Mouse (Mus musculus): ENCODE measurements around the gene Pum3. TPM values are rescaled to one million over a fixed set of nuclear protein-coding genes. Genes with fewer than 3 reads are reported as not detected.
"Not testable (repeated sequence)": the region's sequence is repeated elsewhere in the genome, so short reads cannot be mapped to it uniquely, and the experiment has no call there.

Pum3 gene
- polyA plus RNA-seq, 1 experiment from 2014 or later: 85.7 TPM

GRCm38 (mm10) chr19:27389566-27389965 is 40.1 kb downstream of the Pum3 start:
- H3K4me2 ChIP-seq; H3K4me1 ChIP-seq; H3K4me3 ChIP-seq (replicated peaks); ATAC-seq (ENCODE audit: low FRiP score); H3K9me3 ChIP-seq; H3K9ac ChIP-seq; H3K27ac ChIP-seq; H3K27me3 ChIP-seq: not testable (repeated sequence)
- WGBS: 96% methylated on average over 4 of the region's 4 CpGs
- peaks cover 79% of the 10 kb centered on the region for H3K36me3 ChIP-seq (replicated peaks)

- peaks cover 50% of the 10 kb centered on the region for H3K36me3 ChIP-seq (replicated peaks)
- H3K9me3 ChIP-seq: no peaks in the 10 kb centered on the region
- ATAC-seq (ENCODE audit: low FRiP score): no peak
- no peak overlapping the region for H3K9ac ChIP-seq
- H3K4me2 ChIP-seq: no peak overlapping the region
- H3K27ac ChIP-seq: no peak overlapping the region
- no peaks in the 10 kb centered on the region for H3K4me1 ChIP-seq
- H3K27me3 ChIP-seq: no peaks in the 10 kb centered on the region
- no peak overlapping the region for H3K4me3 ChIP-seq (replicated peaks)
These were observed 44.3 kb downstream of the Pum3 start for GRCm38 (mm10) chr19:27385304-27385703.

- Histone ChIP-seq H3K4me3 (replicated peaks) (no peak overlapping the region), H3K36me3 (replicated peaks) (peaks cover 31% of the 10 kb centered on the region), H3K9ac (no peak overlapping the region), H3K27ac (no peak overlapping the region), H3K27me3 (no peaks in the 10 kb centered on the region), H3K4me1 (no peaks in the 10 kb centered on the region), H3K4me2 (no peak overlapping the region), H3K9me3 (no peaks in the 10 kb centered on the region)
- WGBS: 91% methylated on average over 5 of the region's 5 CpGs
- no peak for ATAC-seq (ENCODE audit: low FRiP score)
These were observed 46.4 kb downstream of the Pum3 start for GRCm38 (mm10) chr19:27383266-27383665.

- H3K9me3 ChIP-seq: no peaks in the 10 kb centered on the region
- no peak overlapping the region for H3K4me3 ChIP-seq (replicated peaks)
- no peak overlapping the region for H3K27ac ChIP-seq
- no peak for ATAC-seq (ENCODE audit: low FRiP score)
- H3K36me3 ChIP-seq (replicated peaks): peaks cover 20% of the 10 kb centered on the region
- no peaks in the 10 kb centered on the region for H3K4me1 ChIP-seq
- no peak overlapping the region for H3K9ac ChIP-seq
- no peaks in the 10 kb centered on the region for H3K27me3 ChIP-seq
- no peak overlapping the region for H3K4me2 ChIP-seq
- 92% methylated on average over 1 of the region's 1 CpGs for WGBS
These were observed 47.5 kb downstream of the Pum3 start for GRCm38 (mm10) chr19:27382131-27382530.

- H3K36me3 ChIP-seq (replicated peaks): no peaks in the 10 kb centered on the region; the same call in 1 of the 2 replicates
- no peak overlapping the region for H3K4me3 ChIP-seq (replicated peaks)
- ATAC-seq (ENCODE audit: low FRiP score): no peak
- no peaks in the 10 kb centered on the region for H3K9me3 ChIP-seq
- no peak overlapping the region for H3K27ac ChIP-seq
- H3K27me3 ChIP-seq: no peaks in the 10 kb centered on the region
- H3K4me1 ChIP-seq: no peaks in the 10 kb centered on the region
- 85% methylated on average over 2 of the region's 2 CpGs for WGBS
- no peak overlapping the region for H3K9ac ChIP-seq
- no peak overlapping the region for H3K4me2 ChIP-seq
These were observed 49.8 kb downstream of the Pum3 start for GRCm38 (mm10) chr19:27379712-27380401.

GRCm38 (mm10) chr19:27370784-27371183 is 58.8 kb downstream of the Pum3 start:
- H3K4me1 ChIP-seq: peaks cover 3% of the 10 kb centered on the region; the same call in 1 of the 2 replicates
- H3K27ac ChIP-seq: no peak overlapping the region
- H3K9me3 ChIP-seq: no peaks in the 10 kb centered on the region
- H3K36me3 ChIP-seq (replicated peaks): no peaks in the 10 kb centered on the region
- no peak for ATAC-seq (ENCODE audit: low FRiP score)
- 88% methylated on average over 2 of the region's 2 CpGs for WGBS
- H3K27me3 ChIP-seq: no peaks in the 10 kb centered on the region
- H3K4me2 ChIP-seq: no peak overlapping the region
- no peak overlapping the region for H3K9ac ChIP-seq
- no peak overlapping the region for H3K4me3 ChIP-seq (replicated peaks)

DNA sequence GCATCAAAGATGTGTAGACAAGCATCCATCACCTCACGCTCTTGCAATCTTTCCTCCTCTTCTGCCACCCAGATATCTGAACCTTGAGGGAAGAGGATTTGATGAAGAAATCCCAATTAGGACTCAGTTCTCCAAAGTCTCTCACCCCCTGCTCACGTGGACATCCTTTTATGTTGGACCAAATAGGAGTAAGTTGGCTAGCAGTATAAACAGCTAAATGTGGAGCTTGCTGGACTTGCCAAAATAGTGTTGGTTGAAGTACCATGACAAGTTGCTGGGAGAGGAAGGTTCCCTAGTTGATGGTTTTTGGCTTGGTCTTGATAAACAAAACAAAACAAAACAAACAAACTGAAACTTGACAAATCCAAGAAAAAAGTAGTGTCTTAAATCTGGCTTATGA is 59.5 kb downstream of the Pum3 start:
- WGBS: 89% methylated on average over 2 of the region's 2 CpGs
- no peak for ATAC-seq (ENCODE audit: low FRiP score)

DNA sequence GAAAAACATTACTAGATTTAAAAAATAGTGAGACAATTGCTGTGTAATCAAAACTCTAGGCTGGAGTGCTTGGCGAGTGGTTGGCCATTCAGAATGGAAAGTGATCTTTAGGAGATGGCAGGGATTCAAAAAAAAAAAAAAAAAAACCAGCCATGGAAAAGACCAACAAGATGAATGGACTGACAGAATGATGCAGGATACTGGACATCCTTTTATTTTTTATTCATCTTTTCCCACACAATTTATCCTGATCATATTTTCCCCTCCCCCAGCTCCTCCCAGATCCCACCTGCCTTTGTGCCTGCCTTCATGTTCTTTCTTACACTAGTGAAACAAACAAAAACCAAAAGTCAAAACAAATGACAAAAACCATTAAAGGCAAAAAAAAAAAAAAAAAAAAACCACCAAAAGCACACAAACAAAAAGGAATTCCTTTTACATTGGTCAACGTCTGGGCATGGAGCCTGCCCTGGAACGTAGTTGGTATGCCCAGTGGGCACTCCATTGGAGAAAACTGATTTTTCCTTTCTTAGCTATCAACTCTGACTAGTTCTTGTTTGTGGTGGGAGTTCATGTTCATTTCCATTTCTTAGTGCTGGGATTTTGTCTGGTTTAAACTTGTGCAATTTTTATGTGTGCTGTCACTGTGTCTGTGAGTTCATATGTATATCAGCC is 60.0 kb downstream of the Pum3 start:
- Histone ChIP-seq H3K27me3 (no peaks in the 10 kb centered on the region), H3K9ac (no peak overlapping the region), H3K4me2 (no peak overlapping the region), H3K27ac (no peak overlapping the region), H3K36me3 (replicated peaks) (no peaks in the 10 kb centered on the region), H3K4me3 (replicated peaks) (no peak overlapping the region), H3K4me1 (peaks cover 5% of the 10 kb centered on the region), H3K9me3 (no peaks in the 10 kb centered on the region)
- WGBS: 79% methylated on average over 3 of the region's 3 CpGs
- no peak for ATAC-seq (ENCODE audit: low FRiP score)

More for the DNA sequence above, 59.5 kb downstream of the Pum3 start:
- no peak overlapping the region for H3K27ac ChIP-seq
- no peaks in the 10 kb centered on the region for H3K27me3 ChIP-seq
- H3K4me3 ChIP-seq (replicated peaks): no peak overlapping the region
- peaks cover 3% of the 10 kb centered on the region; the same call in 1 of the 2 replicates for H3K4me1 ChIP-seq
- H3K36me3 ChIP-seq (replicated peaks): no peaks in the 10 kb centered on the region
- H3K9ac ChIP-seq: no peak overlapping the region
- H3K4me2 ChIP-seq: no peak overlapping the region
- H3K9me3 ChIP-seq: no peaks in the 10 kb centered on the region

GRCm38 (mm10) chr19:27366113-27366746 is 63.4 kb downstream of the Pum3 start:
- no peak overlapping the region for H3K9ac ChIP-seq
- H3K9me3 ChIP-seq: no peaks in the 10 kb centered on the region
- no peaks in the 10 kb centered on the region for H3K36me3 ChIP-seq (replicated peaks)
- H3K4me3 ChIP-seq (replicated peaks): no peak overlapping the region
- H3K27ac ChIP-seq: no peak overlapping the region; the same call in 1 of the 2 replicates
- no peak for ATAC-seq (ENCODE audit: low FRiP score)
- H3K4me1 ChIP-seq: peaks cover 13% of the 10 kb centered on the region
- 85% methylated on average over 10 of the region's 10 CpGs for WGBS
- no peaks in the 10 kb centered on the region for H3K27me3 ChIP-seq
- no peak overlapping the region for H3K4me2 ChIP-seq

- H3K4me1 ChIP-seq: peaks cover 13% of the 10 kb centered on the region
- peak overlapping the region; percentile 35 for H3K4me2 ChIP-seq
- 17% methylated on average over 8 of the region's 8 CpGs for WGBS
- H3K9ac ChIP-seq: no peak overlapping the region
- no peak overlapping the region for H3K27ac ChIP-seq
- H3K4me3 ChIP-seq (replicated peaks): no peak overlapping the region
- H3K9me3 ChIP-seq: no peaks in the 10 kb centered on the region
- peak; percentile 70 for ATAC-seq (ENCODE audit: low FRiP score)
- no peaks in the 10 kb centered on the region for H3K27me3 ChIP-seq
- no peaks in the 10 kb centered on the region for H3K36me3 ChIP-seq (replicated peaks)
These were observed 65.1 kb downstream of the Pum3 start for GRCm38 (mm10) chr19:27364521-27364931.

DNA sequence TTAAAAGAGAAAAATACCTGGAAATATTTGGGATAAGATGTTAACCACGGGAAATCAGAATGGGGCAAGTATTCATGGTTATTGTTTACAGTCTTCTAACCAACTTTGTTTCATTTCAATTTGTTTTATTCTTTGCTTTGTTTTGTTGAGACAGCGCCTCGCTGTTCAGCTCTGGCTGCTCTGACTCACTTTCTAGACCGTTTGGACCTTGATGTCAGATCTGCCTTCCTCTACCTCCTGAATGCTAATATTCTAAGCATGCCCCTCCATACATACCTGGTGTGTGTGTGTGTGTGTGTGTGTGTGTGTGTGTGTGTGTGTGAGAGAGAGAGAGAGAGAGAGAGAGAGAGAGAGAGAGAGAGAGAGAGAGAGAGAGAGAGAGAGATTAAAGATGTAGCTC is 65.7 kb downstream of the Pum3 start:
- no peaks in the 10 kb centered on the region for H3K27me3 ChIP-seq
- no peak overlapping the region for H3K9ac ChIP-seq
- H3K4me1 ChIP-seq: peaks cover 13% of the 10 kb centered on the region
- H3K9me3 ChIP-seq: no peaks in the 10 kb centered on the region
- no peak overlapping the region for H3K4me3 ChIP-seq (replicated peaks)
- H3K36me3 ChIP-seq (replicated peaks): no peaks in the 10 kb centered on the region
- no peak overlapping the region; the same call in 1 of the 2 replicates for H3K4me2 ChIP-seq
- ATAC-seq (ENCODE audit: low FRiP score): no peak
- 45% methylated on average over 4 of the region's 4 CpGs for WGBS
- no peak overlapping the region for H3K27ac ChIP-seq

DNA sequence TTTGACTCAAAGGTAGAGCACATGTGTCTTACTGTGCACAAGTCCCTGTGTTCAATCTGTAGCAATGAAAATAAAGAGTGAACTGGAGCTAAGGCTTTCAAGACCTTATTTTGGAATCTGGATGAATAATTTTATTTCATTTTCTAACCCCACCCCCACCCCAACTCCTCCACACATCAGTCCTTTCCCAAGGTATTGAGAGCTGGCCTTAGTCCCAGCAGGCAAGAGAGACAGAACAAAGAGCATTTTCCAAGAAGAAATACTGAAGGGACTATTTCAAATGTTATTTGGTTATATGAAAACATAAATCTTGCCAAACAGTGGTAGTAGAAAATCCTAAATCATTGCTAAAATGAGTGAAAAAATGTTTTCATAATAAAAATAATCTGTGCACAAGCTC is 69.2 kb downstream of the Pum3 start:
- H3K9me3 ChIP-seq: no peaks in the 10 kb centered on the region
- no peak overlapping the region for H3K4me2 ChIP-seq
- H3K9ac ChIP-seq: no peak overlapping the region
- H3K36me3 ChIP-seq (replicated peaks): no peaks in the 10 kb centered on the region
- H3K4me3 ChIP-seq (replicated peaks): no peak overlapping the region
- peaks cover 10% of the 10 kb centered on the region for H3K4me1 ChIP-seq
- no peak overlapping the region for H3K27ac ChIP-seq
- H3K27me3 ChIP-seq: no peaks in the 10 kb centered on the region
- ATAC-seq (ENCODE audit: low FRiP score): no peak
